Mouse (Mus musculus) ES-Bruce4 (cell line): ENCODE results near the gene Wasf2. TPM values are rescaled to one million over a fixed set of nuclear protein-coding genes. Genes with fewer than 3 reads are reported as not detected.

Experiments used
- H3K27ac ChIP-seq: 2 replicates; pipeline ENCODE4 v1.5.1; 2012; ENCODE audit warnings: low read length, inconsistent platforms; ENCODE audit not compliant: insufficient read depth
- H3K27me3 ChIP-seq: 2 replicates; pipeline ENCODE4 v1.6.1; 2012; ENCODE audit warnings: mild to moderate bottlenecking, low read length, inconsistent platforms; ENCODE audit not compliant: control insufficient read depth, poor library complexity, insufficient read depth, severe bottlenecking
- H3K36me3 ChIP-seq: 2 replicates; pipeline ENCODE4 v1.6.1; 2012; ENCODE audit warnings: inconsistent platforms, mild to moderate bottlenecking, low read length, moderate library complexity; ENCODE audit not compliant: control insufficient read depth, poor library complexity, insufficient read depth, severe bottlenecking
- H3K4me1 ChIP-seq: one replicate; pipeline ENCODE4 v1.8.1; 2011; ENCODE audit warnings: low read length; ENCODE audit not compliant: control insufficient read depth, insufficient read depth
- H3K4me3 ChIP-seq: 2 replicates; pipeline ENCODE4 v1.5.1; 2011; ENCODE audit warnings: low read depth, mild to moderate bottlenecking, low read length
- H3K9ac ChIP-seq: 2 replicates; pipeline ENCODE4 v1.6.1; 2012; ENCODE audit warnings: low read depth, mild to moderate bottlenecking, inconsistent platforms; ENCODE audit not compliant: poor library complexity, severe bottlenecking
- H3K9me3 ChIP-seq: replicated peaks from 2 replicates; pipeline ENCODE4 v1.6.1; 2012; ENCODE audit warnings: mild to moderate bottlenecking, low read length, inconsistent platforms; ENCODE audit not compliant: control insufficient read depth, poor library complexity, insufficient read depth, severe bottlenecking
- CTCF ChIP-seq: IDR thresholded peaks from one replicate; pipeline ENCODE4 v1.8.1; 2011; ENCODE audit warnings: low read depth, low read length
- EP300 ChIP-seq: IDR thresholded peaks from 2 replicates; pipeline ENCODE4 v1.6.1; 2011; ENCODE audit warnings: low read depth, low read length; ENCODE audit not compliant: insufficient read depth
- POLR2A ChIP-seq: IDR thresholded peaks from one replicate; pipeline ENCODE4 v1.8.1; 2011; ENCODE audit warnings: low read length; ENCODE audit not compliant: insufficient read depth
- polyA plus RNA-seq: library from polyadenylated mRNA; stranded (reverse); fragments of >200 nt; gene quantifications from 2 replicates; pipeline ENCODE4 v1.2.4, GENCODE M21; 2011; ENCODE audit warnings: low read depth; ENCODE audit not compliant: missing spikeins, insufficient read depth, insufficient read length

The Wasf2 gene
- polyA plus RNA-seq, 1 experiment: 103 TPM

DNA sequence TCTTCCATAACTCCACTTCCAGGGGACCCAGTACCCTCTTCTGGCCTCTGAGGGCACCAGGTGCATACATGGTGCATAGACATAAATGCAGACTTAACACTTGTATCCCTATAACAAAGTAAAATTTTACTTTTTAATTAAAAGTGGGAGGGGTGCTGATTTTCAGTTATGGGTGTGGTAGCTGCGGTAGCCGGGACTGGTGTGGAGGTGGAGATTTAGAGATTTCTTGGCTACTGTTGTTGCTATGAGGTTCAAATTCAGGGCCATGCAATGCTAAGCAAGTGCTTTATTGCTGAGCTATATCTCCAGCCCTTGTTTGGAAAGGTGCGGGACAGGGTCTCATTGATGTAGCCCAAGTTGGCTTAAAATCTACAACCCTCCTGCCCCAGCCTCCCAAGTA is 88.4 kb downstream of the Wasf2 start:
- H3K9me3 ChIP-seq: no peaks in the 10 kb centered on the region
- TF ChIP-seq CTCF: no peak
- no peak for TF ChIP-seq POLR2A
- TF ChIP-seq EP300: no peak

DNA sequence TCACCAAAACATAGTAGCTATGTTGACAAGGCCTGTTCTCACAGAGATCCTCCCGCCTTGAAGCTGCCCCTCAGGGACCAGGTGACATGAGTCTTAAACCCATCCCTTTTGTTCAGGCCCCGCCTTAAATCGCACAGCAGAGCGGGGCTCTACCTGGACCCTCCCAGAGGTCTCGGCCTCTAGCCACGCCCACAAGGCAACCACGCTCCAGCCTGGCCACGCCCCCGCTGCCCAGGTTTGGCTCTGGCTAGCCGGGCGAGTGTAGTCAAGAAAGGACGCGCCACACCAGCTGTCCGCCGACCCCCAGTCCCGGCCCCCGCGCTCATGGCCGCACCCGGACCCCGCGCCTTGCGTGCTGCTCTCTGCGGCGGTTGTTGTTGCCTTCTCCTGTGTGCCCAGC is 90.4 kb downstream of the Wasf2 start:
- Histone ChIP-seq H3K36me3 (no peaks in the 10 kb centered on the region), H3K27ac (no peak overlapping the region), H3K9ac (peak overlapping the region; percentile 34), H3K9me3 (no peaks in the 10 kb centered on the region), H3K27me3 (no peaks in the 10 kb centered on the region), H3K4me3 (peak overlapping the region; percentile 70), H3K4me1 (peaks cover 4% of the 10 kb centered on the region)
- TF ChIP-seq CTCF (no peak), POLR2A (no peak), EP300 (no peak)

More for the DNA sequence above, 88.4 kb downstream of the Wasf2 start:
- H3K4me3 ChIP-seq: no peak overlapping the region
- no peaks in the 10 kb centered on the region for H3K36me3 ChIP-seq
- H3K27me3 ChIP-seq: no peaks in the 10 kb centered on the region
- peaks cover 3% of the 10 kb centered on the region for H3K4me1 ChIP-seq
- H3K9ac ChIP-seq: no peak overlapping the region
- H3K27ac ChIP-seq: no peak overlapping the region

DNA sequence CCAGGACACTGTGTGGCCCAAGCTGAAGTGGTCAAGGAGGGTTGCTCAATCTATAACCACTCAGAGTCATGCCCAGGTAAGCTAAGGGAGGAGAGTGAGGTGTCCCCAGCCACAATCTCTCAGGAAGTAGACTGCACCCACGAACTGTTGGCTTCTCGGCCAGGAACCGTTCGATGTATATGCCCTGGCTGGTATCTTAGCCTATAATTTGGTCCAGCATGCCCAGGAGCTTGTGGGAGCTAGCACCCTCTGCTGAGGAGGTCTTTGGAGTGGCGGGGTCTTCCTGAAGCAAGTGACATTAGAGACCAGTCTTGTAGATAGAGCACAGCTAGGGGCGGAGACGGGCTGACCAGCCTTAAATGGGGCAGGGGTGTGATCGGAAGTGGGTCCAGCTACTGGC is 91.4 kb downstream of the Wasf2 start:
- Histone ChIP-seq H3K9ac (no peak overlapping the region), H3K4me3 (no peak overlapping the region), H3K4me1 (peaks cover 5% of the 10 kb centered on the region), H3K9me3 (no peaks in the 10 kb centered on the region), H3K27ac (no peak overlapping the region), H3K36me3 (no peaks in the 10 kb centered on the region), H3K27me3 (no peaks in the 10 kb centered on the region)
- no peak for TF ChIP-seq POLR2A
- TF ChIP-seq EP300: no peak
- TF ChIP-seq CTCF: no peak

DNA sequence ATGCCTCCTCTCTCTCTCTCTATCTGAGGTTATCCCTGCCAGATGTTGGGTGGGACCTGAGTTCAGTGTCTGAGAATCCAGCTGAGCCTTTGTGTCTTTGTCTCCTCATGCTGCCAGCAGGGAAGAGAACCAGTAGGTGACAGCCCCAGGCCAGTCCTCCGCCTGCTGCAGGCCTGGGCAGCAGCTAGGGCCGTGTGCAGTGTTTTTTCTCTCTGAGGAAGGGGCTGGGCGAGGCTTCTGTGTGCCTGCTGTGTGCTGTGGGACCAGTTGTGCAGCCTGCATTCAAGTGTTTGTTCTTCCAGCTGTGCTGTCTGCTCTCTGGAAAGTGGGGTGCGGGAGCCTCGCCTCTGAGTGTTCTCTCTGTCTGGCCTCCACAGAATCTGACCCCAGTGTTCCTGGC is 93.6 kb downstream of the Wasf2 start:
- H3K9ac ChIP-seq: no peak overlapping the region
- H3K27me3 ChIP-seq: no peaks in the 10 kb centered on the region
- H3K4me1 ChIP-seq: peaks cover 8% of the 10 kb centered on the region
- H3K4me3 ChIP-seq: no peak overlapping the region
- no peaks in the 10 kb centered on the region for H3K9me3 ChIP-seq
- no peak for TF ChIP-seq POLR2A
- peak; percentile 78; the same call in 1 of the 2 replicates for TF ChIP-seq EP300
- H3K36me3 ChIP-seq: no peaks in the 10 kb centered on the region
- H3K27ac ChIP-seq: no peak overlapping the region

DNA sequence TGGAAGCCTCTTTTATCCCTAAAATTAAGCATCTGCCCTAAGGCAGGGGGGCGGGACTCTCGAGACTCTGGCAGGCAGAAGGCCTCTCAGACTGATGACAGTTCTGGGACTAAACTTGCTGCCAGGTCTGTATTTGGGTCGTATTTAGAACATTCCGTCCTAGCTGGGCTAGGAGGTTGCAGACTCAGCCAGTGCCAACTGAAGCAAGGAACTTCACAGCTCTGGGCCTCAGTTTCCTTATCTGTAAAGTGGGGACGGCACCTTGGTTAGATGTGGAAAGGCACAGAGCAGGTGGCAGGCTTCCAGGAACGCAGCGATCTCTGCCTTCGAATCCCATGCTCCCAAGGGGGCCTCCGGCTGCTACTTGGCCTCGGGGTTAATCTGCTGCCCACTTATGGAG is 95.8 kb downstream of the Wasf2 start:
- no peaks in the 10 kb centered on the region for H3K27me3 ChIP-seq
- H3K9me3 ChIP-seq: no peaks in the 10 kb centered on the region
- H3K4me1 ChIP-seq: peaks cover 8% of the 10 kb centered on the region
- no peak overlapping the region for H3K27ac ChIP-seq
- no peaks in the 10 kb centered on the region for H3K36me3 ChIP-seq
- no peak overlapping the region for H3K4me3 ChIP-seq
- TF ChIP-seq POLR2A (no peak), EP300 (no peak), CTCF (no peak)
- H3K9ac ChIP-seq: no peak overlapping the region

DNA sequence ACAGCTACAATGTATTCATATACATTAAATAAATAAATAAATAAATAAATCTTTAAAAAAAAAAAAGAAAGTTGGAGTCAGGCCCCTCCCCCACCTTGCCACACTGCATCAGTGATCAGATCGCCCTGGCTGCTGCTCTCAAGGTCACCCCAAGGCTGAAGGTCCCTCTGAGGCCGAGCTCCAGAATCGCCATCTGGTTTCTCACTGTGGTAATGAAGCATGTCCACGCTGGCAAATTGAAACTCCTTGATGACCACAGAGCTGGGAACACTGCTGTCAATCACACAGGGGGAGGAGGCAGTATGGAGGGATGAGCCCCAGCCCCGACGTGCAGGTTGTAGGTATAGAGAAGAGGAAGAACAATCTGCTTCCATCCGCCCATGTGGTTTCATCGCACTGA is 97.3 kb downstream of the Wasf2 start:
- no peaks in the 10 kb centered on the region for H3K27me3 ChIP-seq
- no peak overlapping the region for H3K4me3 ChIP-seq
- H3K9ac ChIP-seq: no peak overlapping the region
- no peaks in the 10 kb centered on the region for H3K36me3 ChIP-seq
- H3K27ac ChIP-seq: no peak overlapping the region
- no peak for TF ChIP-seq EP300
- no peak for TF ChIP-seq CTCF
- no peak for TF ChIP-seq POLR2A
- peaks cover 8% of the 10 kb centered on the region for H3K4me1 ChIP-seq
- no peaks in the 10 kb centered on the region for H3K9me3 ChIP-seq
